Comparison of ENCODE assay signal across 8 mouse cellular contexts in the genomic region with DNA sequence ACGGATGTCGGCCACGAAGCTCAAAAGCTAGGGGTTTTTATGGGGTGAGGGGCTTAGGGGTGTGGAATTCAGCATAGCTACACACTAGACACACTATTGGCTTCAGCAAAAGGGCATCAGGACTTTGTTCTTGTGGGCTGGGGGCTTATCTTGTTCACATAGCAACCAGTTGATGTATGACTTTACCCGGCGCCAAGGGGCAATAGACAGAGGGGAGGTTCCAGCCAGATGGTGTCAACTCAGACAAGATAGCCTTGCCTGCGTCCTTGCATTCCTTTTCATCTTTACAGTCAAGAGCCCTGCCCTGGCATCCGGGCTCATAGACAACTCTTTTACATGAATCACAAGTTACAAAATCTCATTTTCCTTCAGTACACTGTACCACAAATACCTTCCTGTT. TPM values are rescaled to one million over a fixed set of nuclear protein-coding genes. Genes with fewer than 3 reads are reported as not detected.
A peak's percentile ranks its signal among the peaks of the same experiment; 100 is the strongest.
DNase-seq lines count a peak whose midpoint lies in the region; ATAC-seq and TF ChIP-seq lines count a peak whose summit lies in the region.
"Not testable (repeated sequence)": the region's sequence is repeated elsewhere in the genome, so short reads cannot be mapped to it uniquely, and the experiment has no call there.

No protein-coding gene starts in this region.

- H3K4me1 ChIP-seq in embryonic facial prominence, embryonic 10.5 days; hindbrain, embryonic 10.5 days (replicated peaks); testis, adult 2 months (ENCODE audit: control insufficient read depth, insufficient read depth, low read length): not testable (repeated sequence)
- peaks cover 30% of the 10 kb centered on the region for H3K4me1 ChIP-seq in liver, embryonic 15.5 days (replicated peaks)
- H3K4me1 ChIP-seq in midbrain, embryonic 14.5 days (ENCODE audit: control insufficient read depth, insufficient read depth, low read length), result peaks cover 20% of the 10 kb centered on the region

- DNase-seq in adrenal gland, adult (ENCODE audit: inconsistent age in 2 of 2, low spot score in 1 of 2), result peak; percentile 46 to 80
- DNase-seq in embryonic facial prominence, embryonic 10.5 days (ENCODE audit: low spot score); hindbrain, embryonic 10.5 days (ENCODE audit: low spot score); layer of hippocampus, adult 2 months (ENCODE audit: low spot score in 2 of 2); midbrain, embryonic 14.5 days: not testable (repeated sequence)
- DNase-seq in heart, adult 11 months, result peak; percentile 87

- peak overlapping the region; percentile 96; the same call in 1 of the 2 replicates for H3K4me3 ChIP-seq in embryonic facial prominence, embryonic 10.5 days
- H3K4me3 ChIP-seq in hindbrain, embryonic 10.5 days, result peak overlapping the region; percentile 91; the same call in 1 of the 2 replicates
- peak overlapping the region; percentile 89 for H3K4me3 ChIP-seq in layer of hippocampus, adult 2 months
- H3K4me3 ChIP-seq in liver, embryonic 15.5 days (replicated peaks), result peak overlapping the region; percentile 40
- not testable (repeated sequence) for H3K4me3 ChIP-seq in midbrain, embryonic 14.5 days (replicated peaks; ENCODE audit: low read depth, low read length)
- peak overlapping the region; percentile 62 for H3K4me3 ChIP-seq in testis, adult 2 months (ENCODE audit: control insufficient read depth, low read depth, low read length)

- not testable (repeated sequence) for H3K27me3 ChIP-seq in embryonic facial prominence, embryonic 10.5 days (replicated peaks; ENCODE audit: low read depth, poor library complexity, severe bottlenecking); hindbrain, embryonic 10.5 days (ENCODE audit: insufficient read depth, poor library complexity, severe bottlenecking); liver, embryonic 15.5 days; midbrain, embryonic 14.5 days (ENCODE audit: control insufficient read depth, insufficient read depth, low read length); testis, adult 2 months (ENCODE audit: control insufficient read depth, insufficient read depth, low read length)

- H3K4me2 ChIP-seq in liver, embryonic 15.5 days, result peak overlapping the region; percentile 77
- H3K4me2 ChIP-seq in midbrain, embryonic 14.5 days (ENCODE audit: low read length), result peak overlapping the region; percentile 12; the same call in 1 of the 2 replicates

- H3K27ac ChIP-seq in embryonic facial prominence, embryonic 10.5 days (replicated peaks); hindbrain, embryonic 10.5 days; layer of hippocampus, adult 2 months; liver, embryonic 15.5 days (replicated peaks); midbrain, embryonic 14.5 days (replicated peaks; ENCODE audit: low read depth, low read length); testis, adult 2 months (ENCODE audit: control insufficient read depth, insufficient read depth, low read depth, low read length): not testable (repeated sequence)

- not testable (repeated sequence) for TF ChIP-seq POLR2A in testis, adult 2 months (IDR thresholded peaks at IDR 0.05; ENCODE audit: control insufficient read depth, low read depth, low read length)

- not testable (repeated sequence) for TF ChIP-seq CTCF in layer of hippocampus, adult 2 months (conservative IDR thresholded peaks at IDR 0.05); testis, adult 2 months (IDR thresholded peaks at IDR 0.05; ENCODE audit: control insufficient read depth, insufficient read depth, insufficient replicate concordance, low read depth, low read length)

- H3K9me3 ChIP-seq in embryonic facial prominence, embryonic 10.5 days; hindbrain, embryonic 10.5 days; liver, embryonic 15.5 days (replicated peaks); midbrain, embryonic 14.5 days (ENCODE audit: control insufficient read depth, low read length): not testable (repeated sequence)

- not testable (repeated sequence) for ATAC-seq in liver, embryonic 15.5 days (ENCODE audit: insufficient read depth); midbrain, embryonic 14.5 days (ENCODE audit: low FRiP score, low TSS enrichment)

- H3K36me3 ChIP-seq in embryonic facial prominence, embryonic 10.5 days (replicated peaks), result peaks cover 45% of the 10 kb centered on the region
- peaks cover 36% of the 10 kb centered on the region for H3K36me3 ChIP-seq in hindbrain, embryonic 10.5 days
- peaks cover 30% of the 10 kb centered on the region for H3K36me3 ChIP-seq in liver, embryonic 15.5 days (replicated peaks)
- peaks cover 17% of the 10 kb centered on the region for H3K36me3 ChIP-seq in midbrain, embryonic 14.5 days (ENCODE audit: control insufficient read depth, insufficient read depth, low read length)
- H3K36me3 ChIP-seq in testis, adult 2 months (ENCODE audit: control insufficient read depth, insufficient read depth, low read length), result not testable (repeated sequence)

- WGBS in embryonic facial prominence, embryonic 10.5 days, result 96% methylated on average over 7 of the region's 7 CpGs
- 92% methylated on average over 7 of the region's 7 CpGs for WGBS in hindbrain, embryonic 10.5 days
- 48% methylated on average over 7 of the region's 7 CpGs for WGBS in liver, embryonic 15.5 days (ENCODE audit: insufficient replicate concordance)
- WGBS in midbrain, embryonic 14.5 days, result 95% methylated on average over 7 of the region's 7 CpGs

- H3K9ac ChIP-seq in liver, embryonic 15.5 days; midbrain, embryonic 14.5 days (replicated peaks; ENCODE audit: low read length): not testable (repeated sequence)

RNA-seq across cellular contexts. Expression of a gene that starts 2.1 kb away (rescaled TPM):
- polyA plus RNA-seq in embryonic facial prominence, embryonic 10.5 days (2016; fragmentation: Nextera tagmentation; extraction: Ambion mirVana), result 37.6 and 37.7 TPM in 2 replicates
- polyA plus RNA-seq in hindbrain, embryonic 10.5 days (2016; fragmentation: Nextera tagmentation; extraction: Ambion mirVana), result 30.4 and 31.1 TPM in 2 replicates
- total RNA-seq in layer of hippocampus, adult 2 months (2021), result 10 to 100 TPM; 88.2 to 89.9 TPM
- 15.0 and 18.8 TPM in 2 replicates for polyA plus RNA-seq in liver, embryonic 15.5 days (2015; fragmentation: Nextera tagmentation; extraction: Ambion mirVana)
- 31.6 and 33.8 TPM in 2 replicates for polyA plus RNA-seq in midbrain, embryonic 14.5 days (2014; fragmentation: Nextera tagmentation; extraction: Ambion mirVana)
- 18.9 and 20.0 TPM in 2 replicates for polyA plus RNA-seq in testis, adult 2 months (2012; rRNA removed)

RNA-seq across cellular contexts. Expression of a gene that starts 9.6 kb away (rescaled TPM):
- 42.0 and 43.0 TPM in 2 replicates for polyA plus RNA-seq in embryonic facial prominence, embryonic 10.5 days (2016; fragmentation: Nextera tagmentation; extraction: Ambion mirVana)
- 30.3 and 38.4 TPM in 2 replicates for polyA plus RNA-seq in hindbrain, embryonic 10.5 days (2016; fragmentation: Nextera tagmentation; extraction: Ambion mirVana)
- 10 to 100 TPM; 77.4 to 89.3 TPM for total RNA-seq in layer of hippocampus, adult 2 months (2021)
- 9.2 and 9.4 TPM in 2 replicates for polyA plus RNA-seq in liver, embryonic 15.5 days (2015; fragmentation: Nextera tagmentation; extraction: Ambion mirVana)
- polyA plus RNA-seq in midbrain, embryonic 14.5 days (2014; fragmentation: Nextera tagmentation; extraction: Ambion mirVana), result 38.2 and 46.7 TPM in 2 replicates
- polyA plus RNA-seq in testis, adult 2 months (2012; rRNA removed), result 4.9 and 5.6 TPM in 2 replicates
